Mouse (Mus musculus): Measurements from ENCODE around the gene Gm12216.
A peak's percentile ranks its signal among the peaks of the same experiment; 100 is the strongest.
"Not testable (repeated sequence)": the region's sequence is repeated elsewhere in the genome, so short reads cannot be mapped to it uniquely, and the experiment has no call there.

The Gm12216 gene

GRCm38 (mm10) chr11:53873909-53874704 is 15.1 kb upstream of the Gm12216 start:
- DNase-seq = not testable (repeated sequence)

GRCm38 (mm10) chr11:53871786-53872507 is 12.9 kb upstream of the Gm12216 start:
- no peak for DNase-seq

GRCm38 (mm10) chr11:53869172-53869571 is 10.1 kb upstream of the Gm12216 start:
- no peak for DNase-seq

GRCm38 (mm10) chr11:53868323-53868722 is 9.3 kb upstream of the Gm12216 start:
- DNase-seq = peak in 1 of 2 experiments; percentile 17

GRCm38 (mm10) chr11:53864724-53865310 is 5.8 kb upstream of the Gm12216 start:
- DNase-seq = not testable (repeated sequence)

- not testable (repeated sequence) for DNase-seq
Observed at GRCm38 (mm10) chr11:53860944-53861343, 1.9 kb upstream of the Gm12216 start.

GRCm38 (mm10) chr11:53858058-53858760 is 847 bp downstream of the Gm12216 start:
- DNase-seq = no peak

GRCm38 (mm10) chr11:53853665-53854064 is 5.4 kb downstream of the Gm12216 start:
- DNase-seq = no peak

GRCm38 (mm10) chr11:53851795-53852194 is 7.3 kb downstream of the Gm12216 start:
- no peak for DNase-seq

GRCm38 (mm10) chr11:53849588-53850320 is 9.3 kb downstream of the Gm12216 start:
- peak; percentile 84 to 88 for DNase-seq

GRCm38 (mm10) chr11:53845680-53846079 is 13.4 kb downstream of the Gm12216 start:
- no peak for DNase-seq

GRCm38 (mm10) chr11:53843106-53843505 is 15.9 kb downstream of the Gm12216 start:
- no peak for DNase-seq

GRCm38 (mm10) chr11:53842161-53842581 is 16.9 kb downstream of the Gm12216 start:
- DNase-seq = no peak

- DNase-seq = no peak
Observed at GRCm38 (mm10) chr11:53841514-53841913, 17.5 kb downstream of the Gm12216 start.

GRCm38 (mm10) chr11:53839663-53840642 is 19.1 kb downstream of the Gm12216 start:
- DNase-seq = no peak

- no peak for DNase-seq
Observed at GRCm38 (mm10) chr11:53839147-53839546, 19.9 kb downstream of the Gm12216 start.

- no peak for DNase-seq
Observed at GRCm38 (mm10) chr11:53837731-53838130, 21.3 kb downstream of the Gm12216 start.

- no peak for DNase-seq
Observed at GRCm38 (mm10) chr11:53835379-53836010, 23.6 kb downstream of the Gm12216 start.

- DNase-seq = no peak
Observed at GRCm38 (mm10) chr11:53825409-53825808, 33.6 kb downstream of the Gm12216 start.

- DNase-seq = no peak
Observed at GRCm38 (mm10) chr11:53821945-53822338, 37.1 kb downstream of the Gm12216 start.
